Mouse (Mus musculus) left cerebral cortex, adult 2 months (tissue): Measurements from ENCODE around the gene Grin1. TPM values are rescaled to one million over a fixed set of nuclear protein-coding genes. Genes with fewer than 3 reads are reported as not detected.
A peak's percentile ranks its signal among the peaks of the same experiment; 100 is the strongest.

Experiments used
- DNase-seq, 2 experiments: peaks; one replicate each; pipeline ENCODE4 v3.0.0; 2021 to 2022; ENCODE audit warnings: low spot score in 2 of 2, mixed read lengths in 1 of 2; ENCODE audit errors: extremely low spot score in 1 of 2
- H3K27ac ChIP-seq: fragments of 200-600 bp; 2 replicates; pipeline ENCODE4 v1.8.1; 2022
- H3K4me3 ChIP-seq: fragments of 200-600 bp; 2 replicates; pipeline ENCODE4 v1.8.1; 2022
- CTCF ChIP-seq: fragments of 200-600 bp; IDR thresholded peaks from 2 replicates; pipeline ENCODE4 v1.8.1; 2022; ENCODE audit warnings: antibody characterized with exemption, mild to moderate bottlenecking, moderate library complexity
- intact Hi-C: fragments of 180-260 bp; cut with DNase I; formaldehyde crosslinking; loops from one replicate; pipeline ENCODE4 v1.15.1; 2025
- total RNA-seq, 2 experiments: library from RNA; stranded (reverse); gene quantifications; 2 replicates each; pipeline ENCODE4 v1.2.3; 2021

Grin1 gene
- total RNA-seq, 2 experiments from 2014 or later: 452 to 457 TPM

DNA sequence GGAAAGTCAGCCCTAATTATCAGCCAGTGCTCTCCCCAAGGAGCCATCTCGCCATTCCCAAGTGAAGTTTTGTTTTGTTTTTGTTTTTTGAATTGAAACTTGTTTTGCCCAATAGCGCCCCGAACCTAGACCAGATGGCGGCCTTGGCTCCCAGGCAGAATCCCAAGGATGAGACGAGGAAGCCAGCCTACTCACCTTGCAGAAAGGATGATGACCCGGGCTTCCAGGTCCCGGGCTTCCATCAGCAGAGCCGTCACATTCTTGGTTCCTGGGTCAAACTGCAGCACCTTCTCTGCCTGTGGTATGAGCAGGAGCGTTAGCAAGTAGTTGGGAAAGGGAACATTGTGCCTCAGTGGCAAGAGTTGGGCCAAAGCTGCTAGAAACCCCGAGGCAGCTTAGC, 8.8 kb downstream of the Grin1 start:
- no peak for TF ChIP-seq CTCF
- H3K4me3 ChIP-seq: no peak overlapping the region
- intact Hi-C loops: no loop called here
- no peak for DNase-seq
- no peak overlapping the region for H3K27ac ChIP-seq

DNA sequence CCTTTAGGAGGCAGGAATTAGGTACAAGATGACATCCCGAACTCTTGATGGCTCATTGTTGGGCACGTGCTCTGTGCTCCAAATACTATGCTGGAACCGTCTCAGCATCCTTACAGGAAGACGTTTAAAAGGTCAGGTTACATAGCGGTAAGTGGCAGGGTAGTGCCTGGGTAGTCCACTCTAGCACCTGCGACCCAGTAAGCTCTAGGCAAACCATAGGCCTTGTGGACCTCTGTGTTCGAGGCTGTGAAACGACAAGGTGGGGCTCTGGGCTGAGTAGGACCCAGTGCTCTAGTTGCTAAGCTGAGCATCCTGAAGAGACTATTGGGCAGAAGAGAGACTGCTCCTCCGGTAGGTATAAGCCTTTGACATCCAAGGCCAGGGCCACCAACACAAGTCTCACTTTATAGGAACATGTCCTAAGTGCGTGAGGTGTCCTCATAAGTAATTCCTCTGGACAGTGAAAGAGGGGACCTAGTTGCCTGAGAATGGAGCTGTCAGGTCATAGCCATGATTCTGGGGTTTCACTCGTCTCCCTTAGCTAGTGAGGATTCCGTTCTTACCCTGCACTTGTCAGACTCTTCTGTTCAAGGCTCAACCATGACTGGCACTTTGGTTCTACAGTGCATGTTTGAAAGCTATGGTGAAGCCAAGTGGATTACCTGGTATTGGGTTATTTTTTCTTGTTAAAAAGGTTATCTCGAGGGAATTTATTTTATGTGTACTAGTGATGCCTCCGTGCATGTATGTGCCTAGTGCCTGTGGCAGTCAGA, 13.2 kb downstream of the Grin1 start:
- Histone ChIP-seq H3K4me3 (no peak overlapping the region; the same call in 1 of the 2 replicates), H3K27ac (peak overlapping the region; percentile 20; the same call in 1 of the 2 replicates)
- intact Hi-C loops: no loop called here
- DNase-seq: peak in 1 of 2 experiments; percentile 13
- TF ChIP-seq CTCF: no peak

DNA sequence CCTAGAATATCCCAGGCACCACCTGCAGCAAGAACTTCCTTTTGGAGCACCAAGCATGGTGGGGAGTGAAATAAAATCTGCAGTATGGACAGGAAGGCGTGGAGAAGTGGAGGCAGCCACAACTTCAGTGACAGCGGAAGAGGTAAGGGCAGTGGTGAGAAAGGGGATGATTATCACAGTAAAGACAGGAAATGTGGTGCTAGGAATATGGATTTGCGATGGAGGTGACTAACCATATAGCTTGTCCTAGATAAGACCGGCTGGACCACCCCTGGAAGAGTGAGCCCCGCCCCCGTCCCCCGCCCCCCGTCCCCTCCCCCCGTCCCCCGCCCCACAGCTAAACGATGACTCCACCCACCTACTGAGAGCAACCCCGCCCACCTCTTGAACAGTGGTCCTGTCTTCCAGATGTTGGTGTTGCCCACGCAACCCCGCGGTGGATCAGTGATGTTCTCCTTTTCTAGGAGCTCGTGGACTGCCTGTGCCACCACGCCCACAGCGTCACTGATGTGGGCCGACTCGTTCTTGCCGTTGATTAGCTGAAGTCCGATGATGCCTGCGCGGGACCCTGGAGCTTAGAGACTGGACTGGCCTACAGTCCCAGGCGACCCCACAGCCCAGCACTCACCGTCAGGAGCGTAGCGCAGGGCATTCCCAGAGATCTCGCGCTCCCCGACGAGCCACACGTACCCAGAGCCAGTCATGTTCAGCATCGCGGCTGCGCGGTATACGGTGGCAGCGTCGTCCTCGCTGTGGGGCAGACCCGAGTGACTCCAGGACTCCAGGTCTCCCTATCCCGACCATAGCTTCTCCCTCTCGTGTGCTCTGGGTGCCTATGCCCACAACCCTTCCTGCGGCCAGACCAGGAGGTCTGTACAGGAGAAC, 14.1 kb downstream of the Grin1 start:
- peak in 1 of 2 experiments; percentile 55 for DNase-seq
- no peak for TF ChIP-seq CTCF
- intact Hi-C loops: no loop called here
- H3K27ac ChIP-seq: peak overlapping the region; percentile 24; the same call in 1 of the 2 replicates
- peak overlapping the region; percentile 34 for H3K4me3 ChIP-seq

DNA sequence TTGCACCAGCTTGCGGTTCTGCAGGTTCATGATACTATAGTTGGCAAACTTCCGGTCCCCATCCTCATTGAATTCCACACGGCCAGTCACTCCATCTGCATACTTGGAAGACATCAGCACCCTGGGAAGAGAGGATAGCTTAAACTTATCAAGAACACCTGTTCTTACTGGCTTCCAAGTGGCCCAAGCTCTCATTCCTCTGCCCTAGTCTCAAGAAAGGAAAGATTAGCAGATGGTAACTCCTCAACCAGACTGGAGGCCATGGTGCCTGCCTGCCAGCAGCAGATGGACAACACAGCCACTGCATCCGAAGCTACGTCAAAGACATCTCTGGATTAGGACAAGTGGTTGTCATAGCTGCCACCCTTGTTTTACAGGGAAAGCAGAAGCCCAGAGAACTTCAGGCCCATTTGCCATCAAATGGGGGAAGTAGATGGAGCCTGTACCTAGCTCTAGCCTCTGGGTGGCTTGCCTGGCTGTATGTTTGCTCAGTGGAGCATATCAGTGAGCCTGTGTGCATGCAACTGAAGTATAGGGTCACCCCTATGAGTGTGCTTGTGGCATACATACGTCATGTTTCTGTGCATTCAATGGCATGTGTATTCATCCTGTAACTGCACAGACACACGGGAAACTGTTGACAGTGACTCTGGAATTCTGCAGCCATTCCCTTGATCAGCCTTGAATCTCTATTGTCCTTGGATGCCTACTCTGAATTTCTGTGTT, 14.9 kb downstream of the Grin1 start:
- Histone ChIP-seq H3K27ac (0 out of 2 replicates have a peak overlapping the region, but pooled peaks have one; percentile 24), H3K4me3 (no peak overlapping the region)
- no peak for DNase-seq
- TF ChIP-seq CTCF: no peak
- intact Hi-C loops: no loop called here

DNA sequence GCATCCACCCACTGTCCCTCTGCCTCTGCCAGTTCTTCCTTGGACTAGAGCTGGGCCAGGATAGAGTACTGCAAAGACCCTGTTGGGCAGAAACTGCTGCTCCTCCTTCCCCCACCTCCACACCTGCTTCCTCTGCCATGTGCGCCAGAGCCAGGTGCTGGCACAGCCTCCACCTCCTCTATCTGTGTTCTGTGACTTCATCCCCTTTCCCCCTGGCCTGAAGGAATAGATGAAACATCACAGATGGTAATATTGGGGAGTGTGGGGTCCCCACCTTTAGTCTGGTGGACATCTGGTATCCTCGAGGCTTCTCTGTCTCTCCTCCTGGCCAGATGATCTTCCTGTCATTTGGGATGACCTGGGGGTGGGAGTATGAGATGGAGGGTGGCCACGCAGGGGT, 15.5 kb downstream of the Grin1 start:
- intact Hi-C loops: no loop called here
- no peak for TF ChIP-seq CTCF
- Histone ChIP-seq H3K27ac (no peak overlapping the region), H3K4me3 (no peak overlapping the region)
- DNase-seq: no peak

DNA sequence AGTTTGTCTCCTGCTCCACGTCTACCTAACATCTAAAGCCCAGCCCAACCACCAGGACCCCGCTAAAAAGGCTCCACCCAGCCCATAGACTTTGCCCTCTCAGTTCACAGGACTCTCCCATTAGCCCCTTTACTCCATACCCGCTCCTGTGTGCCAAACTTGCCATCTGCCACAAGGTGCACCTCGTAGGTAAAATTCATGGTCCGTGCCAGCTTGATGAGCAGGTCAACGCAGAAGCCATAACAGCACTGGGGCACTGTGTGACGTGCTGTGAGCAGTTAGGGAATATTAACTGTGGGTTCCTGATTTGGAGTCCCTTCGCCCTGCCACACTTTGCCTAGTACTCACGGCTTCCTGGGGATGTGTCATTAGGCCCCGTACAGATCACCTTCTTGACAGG, 20.9 kb downstream of the Grin1 start:
- DNase-seq: no peak
- Histone ChIP-seq H3K27ac (no peak overlapping the region), H3K4me3 (no peak overlapping the region)
- no peak for TF ChIP-seq CTCF
- intact Hi-C loops: no loop called here

DNA sequence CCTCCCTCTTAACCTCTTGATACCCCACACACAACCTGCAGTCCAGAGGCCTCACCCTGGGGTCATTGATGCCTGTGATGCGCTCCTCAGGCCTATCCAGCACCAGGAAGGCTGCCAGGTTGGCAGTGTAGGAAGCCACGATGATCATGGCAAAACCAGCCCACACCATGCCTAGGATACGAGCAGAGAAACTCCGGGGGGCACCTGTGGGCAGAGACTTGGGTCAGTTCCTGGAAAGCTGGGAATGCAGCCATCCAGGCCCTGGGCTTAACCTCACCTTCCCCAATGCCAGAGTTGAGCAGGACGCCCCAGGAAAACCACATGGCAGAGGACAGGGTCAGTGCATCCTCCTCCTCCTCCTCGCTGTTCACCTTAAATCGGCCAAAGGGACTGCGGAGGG, 21.9 kb downstream of the Grin1 start:
- no peak overlapping the region for H3K27ac ChIP-seq
- no peak for TF ChIP-seq CTCF
- intact Hi-C loops: no loop called here
- H3K4me3 ChIP-seq: no peak overlapping the region
- DNase-seq: no peak

DNA sequence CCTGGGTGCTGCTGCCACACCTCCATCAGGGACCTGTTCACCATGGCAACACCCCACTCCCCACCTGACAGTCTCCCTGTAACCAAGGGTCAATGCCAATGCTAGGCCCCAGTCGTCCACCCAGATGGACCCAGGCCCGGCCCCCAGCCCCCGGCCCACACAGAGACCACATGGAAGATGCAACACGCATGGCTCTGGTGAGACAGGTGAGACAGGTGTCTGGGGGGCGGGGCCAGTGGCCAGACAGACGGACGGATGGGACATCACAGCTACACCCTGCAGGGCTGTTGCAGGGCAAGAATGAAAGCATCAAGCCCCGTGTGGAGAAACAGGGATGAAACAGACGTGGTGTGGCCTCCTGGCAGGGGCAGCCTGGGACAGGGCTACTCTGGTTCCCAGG, 25.3 kb downstream of the Grin1 start:
- Histone ChIP-seq H3K27ac (no peak overlapping the region), H3K4me3 (no peak overlapping the region)
- no peak for TF ChIP-seq CTCF
- intact Hi-C loops: no loop called here
- DNase-seq: no peak

DNA sequence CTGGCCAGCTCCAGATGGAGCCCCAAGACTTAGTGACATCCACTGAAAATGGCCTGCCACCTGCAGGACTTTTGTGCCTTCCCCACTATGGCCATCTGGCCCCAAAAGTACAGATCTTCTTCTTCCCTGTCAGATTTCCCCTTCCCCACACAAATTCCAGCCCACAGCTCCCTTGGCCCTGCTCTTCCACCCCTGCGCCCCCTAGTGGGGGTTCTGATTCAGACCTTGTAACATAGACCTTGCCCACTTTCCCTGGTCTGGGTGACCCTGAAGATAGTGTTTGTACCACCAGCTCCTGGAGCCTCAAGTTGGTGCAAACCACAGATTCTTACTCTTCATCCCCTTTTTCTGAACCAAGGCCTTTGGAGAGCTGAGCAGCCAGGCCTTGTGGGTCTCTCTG, 26.1 kb downstream of the Grin1 start:
- Histone ChIP-seq H3K4me3 (peak overlapping the region; percentile 13; the same call in 1 of the 2 replicates), H3K27ac (peak overlapping the region; percentile 58)
- peak; percentile 66 to 72 for DNase-seq
- intact Hi-C loops: no loop called here
- TF ChIP-seq CTCF: peak; percentile 94

DNA sequence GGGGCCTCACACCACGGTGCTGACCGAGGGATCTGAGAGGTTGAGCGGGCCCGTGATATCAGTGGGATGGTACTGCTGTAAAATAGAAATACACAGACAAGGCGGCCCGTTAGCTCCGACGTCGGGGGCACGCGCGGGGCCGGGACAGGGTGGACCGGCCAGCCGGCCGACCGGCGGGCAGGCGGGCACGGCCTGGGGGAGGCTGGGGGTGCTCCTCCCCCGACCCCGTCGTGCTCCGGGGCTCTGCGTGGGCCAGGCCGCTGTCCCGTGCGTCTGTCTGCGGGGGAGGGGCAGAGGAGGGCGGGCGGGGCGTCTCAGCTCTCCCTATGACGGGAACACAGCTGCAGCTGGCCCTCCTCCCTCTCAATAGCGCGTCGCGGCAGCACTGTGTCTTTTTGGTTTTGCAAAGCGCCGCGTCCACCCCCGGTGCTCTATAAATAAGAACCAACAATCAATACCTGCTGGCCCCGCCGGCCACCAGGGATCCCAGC, 26.9 kb downstream of the Grin1 start:
- Histone ChIP-seq H3K4me3 (peak overlapping the region; percentile 13; the same call in 1 of the 2 replicates), H3K27ac (peak overlapping the region; percentile 58)
- no peak for TF ChIP-seq CTCF
- DNase-seq: no peak
- intact Hi-C loops: no loop called here
